Mouse (Mus musculus): ENCODE measurements around the gene She.

She gene

GRCm38 (mm10) chr3:89882556-89883181 is 51.5 kb downstream of the She start:
- DNase-seq (ENCODE audit: low read depth, low spot score) = no peak

GRCm38 (mm10) chr3:89883582-89884041 is 52.4 kb downstream of the She start:
- DNase-seq (ENCODE audit: low read depth, low spot score) = no peak

- no peak for DNase-seq (ENCODE audit: low read depth, low spot score)
These were observed 54.6 kb downstream of the She start for GRCm38 (mm10) chr3:89885766-89886165.

GRCm38 (mm10) chr3:89887582-89888230 is 56.5 kb downstream of the She start:
- DNase-seq (ENCODE audit: low read depth, low spot score) = no peak

GRCm38 (mm10) chr3:89889841-89890430 is 58.8 kb downstream of the She start:
- no peak for DNase-seq (ENCODE audit: low read depth, low spot score)

- DNase-seq (ENCODE audit: low read depth, low spot score) = no peak
These were observed 60.5 kb downstream of the She start for GRCm38 (mm10) chr3:89891696-89892095.

GRCm38 (mm10) chr3:89892517-89893106 is 61.4 kb downstream of the She start:
- no peak for DNase-seq (ENCODE audit: low read depth, low spot score)

GRCm38 (mm10) chr3:89896571-89896970 is 65.4 kb downstream of the She start:
- no peak for DNase-seq (ENCODE audit: low read depth, low spot score)

- DNase-seq (ENCODE audit: low read depth, low spot score) = no peak
These were observed 66.1 kb downstream of the She start for GRCm38 (mm10) chr3:89897204-89897796.

GRCm38 (mm10) chr3:89898011-89898410 is 66.8 kb downstream of the She start:
- DNase-seq (ENCODE audit: low read depth, low spot score) = no peak

- no peak for DNase-seq (ENCODE audit: low read depth, low spot score)
These were observed 67.8 kb downstream of the She start for GRCm38 (mm10) chr3:89898870-89899510.

- DNase-seq (ENCODE audit: low read depth, low spot score) = no peak
These were observed 68.3 kb downstream of the She start for GRCm38 (mm10) chr3:89899511-89899908.

- DNase-seq (ENCODE audit: low read depth, low spot score) = no peak
These were observed 76.7 kb downstream of the She start for GRCm38 (mm10) chr3:89907846-89908245.

Data from c-Kit-negative CD71-positive TER-119-positive erythroid progenitor cells, embryonic 14.5 days (primary cell).